Mouse (Mus musculus): ENCODE results near the gene Apob. TPM values are rescaled to one million over a fixed set of nuclear protein-coding genes. Genes with fewer than 3 reads are reported as not detected.

Apob gene
- polyA plus RNA-seq, 1 experiment from 2014 or later, result 0.13 TPM

- no peak overlapping the region for H3K27ac ChIP-seq
- H3K4me3 ChIP-seq, result no peak overlapping the region
- no peaks in the 10 kb centered on the region for H3K9me3 ChIP-seq (replicated peaks)
- H3K4me1 ChIP-seq, result peaks cover 8% of the 10 kb centered on the region; the same call in 1 of the 2 replicates
- DNase-seq (ENCODE audit: low spot score), result no peak
- 70% methylated on average over 8 of the region's 8 CpGs for WGBS
- no peaks in the 10 kb centered on the region for H3K27me3 ChIP-seq (ENCODE audit: low read depth, poor library complexity, severe bottlenecking)
- no peaks in the 10 kb centered on the region for H3K36me3 ChIP-seq
These were observed 78.7 kb downstream of the Apob start for GRCm38 (mm10) chr12:8056001-8056640.

GRCm38 (mm10) chr12:8059576-8059975 is 82.1 kb downstream of the Apob start:
- 13% methylated on average over 3 of the region's 3 CpGs for WGBS
- H3K27me3 ChIP-seq (ENCODE audit: low read depth, poor library complexity, severe bottlenecking), result no peaks in the 10 kb centered on the region
- no peaks in the 10 kb centered on the region for H3K36me3 ChIP-seq
- DNase-seq (ENCODE audit: low spot score), result peak; percentile 83
- no peaks in the 10 kb centered on the region for H3K9me3 ChIP-seq (replicated peaks)
- peaks cover 37% of the 10 kb centered on the region for H3K4me1 ChIP-seq
- no peak overlapping the region for H3K4me3 ChIP-seq
- no peak overlapping the region for H3K27ac ChIP-seq

- H3K9me3 ChIP-seq (replicated peaks), result no peaks in the 10 kb centered on the region
- no peaks in the 10 kb centered on the region for H3K36me3 ChIP-seq
- H3K4me3 ChIP-seq, result no peak overlapping the region; the same call in 1 of the 2 replicates
- DNase-seq (ENCODE audit: low spot score), result peak; percentile 60
- no peaks in the 10 kb centered on the region for H3K27me3 ChIP-seq (ENCODE audit: low read depth, poor library complexity, severe bottlenecking)
- H3K4me1 ChIP-seq, result peaks cover 29% of the 10 kb centered on the region
- 24% methylated on average over 11 of the region's 11 CpGs for WGBS
- peak overlapping the region; percentile 75 for H3K27ac ChIP-seq
These were observed 86.1 kb downstream of the Apob start for GRCm38 (mm10) chr12:8063363-8064065.

Other genes starting within 250 kb of the Apob start
- 64.3 and 65.7 TPM in 2 replicates for gene Ldah, start 230.5 kb downstream of the Apob start, polyA plus RNA-seq (2016; fragmentation: Nextera tagmentation; extraction: Ambion mirVana)

All from limb, embryonic 10.5 days (tissue).